Mouse (Mus musculus) liver, embryonic 14 days (tissue): ENCODE results near the gene Olfr1051. TPM values are rescaled to one million over a fixed set of nuclear protein-coding genes. Genes with fewer than 3 reads are reported as not detected.

Experiments used
- polyA plus RNA-seq: library from polyadenylated mRNA; depleted of rRNA; stranded (reverse); fragments of >200 nt; gene quantifications from 2 replicates; pipeline ENCODE4 v1.2.3, GENCODE M21; 2012; rRNA removed

Olfr1051 gene
- not detected in 2 replicates for polyA plus RNA-seq

DNA sequence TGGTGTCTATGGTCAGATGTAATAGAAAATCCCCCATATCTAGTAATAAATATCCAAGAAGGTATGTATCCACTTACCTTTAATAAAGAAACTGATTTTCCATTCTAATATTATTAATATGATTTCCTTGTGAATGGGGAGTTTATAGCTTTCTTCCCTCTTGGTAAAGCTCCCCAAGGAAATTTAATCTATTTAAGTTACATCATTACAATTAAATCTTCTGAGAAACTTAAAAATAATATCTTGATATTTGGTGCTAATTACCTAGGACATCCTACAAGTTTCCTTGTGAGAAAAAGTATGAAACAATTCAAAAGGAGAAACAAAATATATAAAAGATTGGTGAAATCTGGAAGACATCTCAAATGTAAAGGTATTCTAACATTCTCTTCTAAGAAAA lies at the start of gene Olfr1051:
Olfr1051 (minus strand) TSS at position 101 of the 400 bp plus-strand sequence.

DNA sequence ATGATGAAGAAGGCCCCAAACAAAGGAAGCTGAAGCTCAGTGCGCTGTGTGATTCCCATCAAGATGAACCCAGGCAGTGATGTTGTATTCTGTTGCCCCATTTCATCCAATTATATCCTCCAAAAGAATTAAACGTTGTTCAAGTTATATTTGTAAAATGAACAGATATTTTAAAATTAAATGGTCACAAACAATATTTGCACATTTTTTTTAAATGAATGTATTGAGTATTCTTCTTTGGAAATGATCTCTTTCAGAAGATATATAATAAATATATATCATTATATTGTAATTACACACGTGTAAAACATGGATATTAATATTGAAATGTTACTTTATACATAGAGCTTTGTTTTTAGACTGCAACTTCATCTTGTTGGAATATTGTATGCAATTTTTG lies 36.3 kb upstream of the Olfr1051 start, which contains the start of gene Olfr1053:
Olfr1053 (minus strand) TSS at position 101 of the 400 bp plus-strand sequence.

DNA sequence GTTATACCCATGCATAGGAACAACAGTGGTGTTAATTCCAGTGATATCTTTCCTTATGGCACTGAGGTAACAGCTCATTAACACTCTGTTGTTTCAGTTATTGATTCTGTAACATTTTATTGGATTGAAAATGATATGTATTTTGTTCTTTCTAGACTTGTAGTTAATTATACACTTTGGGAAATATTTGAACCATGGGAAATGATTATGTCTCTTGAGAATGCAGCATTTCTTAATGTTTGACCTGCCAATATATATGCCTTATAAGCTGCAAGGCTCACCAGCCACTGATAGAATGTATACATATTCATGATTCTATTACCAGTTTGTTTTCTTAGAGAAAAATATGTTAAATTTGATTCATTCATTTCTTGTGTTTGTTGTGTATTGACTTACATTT lies 13.3 kb upstream of the Olfr1051 start, which contains the start of gene Olfr1052:
Olfr1052 (plus strand) TSS at position 301 of the 400 bp plus-strand sequence.

DNA sequence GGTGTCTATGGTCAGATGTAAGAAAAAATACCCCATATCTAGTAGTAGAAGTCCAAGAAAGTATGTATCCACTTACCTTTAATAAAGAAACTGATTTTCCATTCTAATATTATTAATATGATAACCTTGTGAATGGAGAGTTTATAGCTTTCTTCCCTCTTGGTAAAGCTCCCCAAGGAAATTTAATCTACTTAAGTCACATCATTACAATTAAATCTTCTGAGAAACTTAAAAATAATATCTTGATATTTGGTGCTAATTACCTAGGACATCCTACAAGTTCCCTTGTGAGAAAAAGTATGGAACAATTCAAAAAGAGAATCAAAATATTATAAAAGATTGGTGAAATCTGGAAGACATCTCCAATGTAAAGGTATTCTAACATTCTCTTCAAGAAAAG lies 20.7 kb downstream of the Olfr1051 start, which contains the start of gene Olfr1049:
Olfr1049 (minus strand) TSS at position 101 of the 400 bp plus-strand sequence.

DNA sequence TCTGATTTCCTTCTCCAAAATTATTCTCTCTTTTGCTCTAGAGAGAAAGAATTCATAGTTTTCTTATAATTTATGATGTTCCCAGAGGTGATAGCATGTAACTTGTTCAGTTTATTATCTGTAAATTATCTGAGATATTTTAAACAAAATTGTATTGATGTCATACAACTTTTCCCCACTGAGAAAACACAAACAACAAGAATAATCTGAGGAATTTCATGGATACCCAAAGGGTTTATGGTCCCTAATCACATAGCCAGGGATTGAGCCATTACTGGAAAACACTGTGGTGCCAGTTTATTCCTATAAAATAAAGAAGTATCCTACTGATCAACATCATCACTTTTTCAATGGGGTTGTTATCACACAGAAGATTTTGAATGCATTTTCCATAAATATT lies 38.7 kb downstream of the Olfr1051 start, which contains the start of gene Olfr1048:
Olfr1048 (minus strand) TSS at position 101 of the 400 bp plus-strand sequence.

GRCm38 (mm10) chr2:86231301-86231700 lies 47.6 kb downstream of the Olfr1051 start, which contains the start of gene Olfr1047:
TSS of gene Olfr1047 (minus strand) at chr2:86231401.

Other genes starting within 250 kb of the Olfr1051 start
- gene Olfr1034, start 233.2 kb downstream of the Olfr1051 start, polyA plus RNA-seq: 0.06 and 0.09 TPM in 2 replicates
- not detected in 2 replicates for gene Olfr1036, start 205.1 kb downstream of the Olfr1051 start, polyA plus RNA-seq
- gene Olfr1037, start 191.7 kb downstream of the Olfr1051 start, polyA plus RNA-seq: not detected in 2 replicates
- not detected in 2 replicates for gene Olfr1039, start 143.2 kb downstream of the Olfr1051 start, polyA plus RNA-seq
- not detected in 2 replicates for gene Olfr1040, start 132.4 kb downstream of the Olfr1051 start, polyA plus RNA-seq
- not detected in 2 replicates for gene Olfr1042, start 117.2 kb downstream of the Olfr1051 start, polyA plus RNA-seq
- not detected in 2 replicates for gene Olfr1043, start 111.6 kb downstream of the Olfr1051 start, polyA plus RNA-seq
- not detected in 2 replicates for gene Olfr1044, start 101.3 kb downstream of the Olfr1051 start, polyA plus RNA-seq
- gene Olfr52, start 93.4 kb downstream of the Olfr1051 start, polyA plus RNA-seq: not detected in 2 replicates
- not detected in 2 replicates for gene Olfr1045, start 76.1 kb downstream of the Olfr1051 start, polyA plus RNA-seq
- gene Olfr1046, start 59.8 kb downstream of the Olfr1051 start, polyA plus RNA-seq: not detected in 2 replicates
- gene Olfr1047, start 47.7 kb downstream of the Olfr1051 start, polyA plus RNA-seq: not detected in 2 replicates
- not detected in 2 replicates for gene Olfr1048, start 38.8 kb downstream of the Olfr1051 start, polyA plus RNA-seq
- not detected in 2 replicates for gene Olfr1049, start 20.8 kb downstream of the Olfr1051 start, polyA plus RNA-seq
- not detected in 2 replicates for gene Olfr1052, start 13.4 kb upstream of the Olfr1051 start, polyA plus RNA-seq
- not detected in 2 replicates for gene Olfr1053, start 36.2 kb upstream of the Olfr1051 start, polyA plus RNA-seq
- gene Olfr1054, start 56.3 kb upstream of the Olfr1051 start, polyA plus RNA-seq: not detected in 2 replicates
- gene Olfr1055, start 71.2 kb upstream of the Olfr1051 start, polyA plus RNA-seq: not detected in 2 replicates
- not detected in 2 replicates for gene Olfr1056, start 83.4 kb upstream of the Olfr1051 start, polyA plus RNA-seq
- gene Olfr1057, start 99.3 kb upstream of the Olfr1051 start, polyA plus RNA-seq: not detected in 2 replicates
- not detected in 2 replicates for gene Olfr1058, start 109.5 kb upstream of the Olfr1051 start, polyA plus RNA-seq
- not detected in 2 replicates for gene Olfr1061, start 135.0 kb upstream of the Olfr1051 start, polyA plus RNA-seq
- not detected in 2 replicates for gene Olfr1062, start 147.7 kb upstream of the Olfr1051 start, polyA plus RNA-seq
- gene Olfr1065, start 171.5 kb upstream of the Olfr1051 start, polyA plus RNA-seq: not detected in 2 replicates
- not detected in 2 replicates for gene Olfr1066, start 177.2 kb upstream of the Olfr1051 start, polyA plus RNA-seq
- not detected in 2 replicates for gene Olfr228, start 208.3 kb upstream of the Olfr1051 start, polyA plus RNA-seq
- gene Olfr1076, start 229.4 kb upstream of the Olfr1051 start, polyA plus RNA-seq: not detected in 2 replicates